Mouse (Mus musculus) monocyte, adult 59 days (primary cell): Measurements from ENCODE around the gene Pla1a. TPM values are rescaled to one million over a fixed set of nuclear protein-coding genes. Genes with fewer than 3 reads are reported as not detected.

Experiments
- total RNA-seq, 2 experiments: library from RNA; stranded (reverse); gene quantifications; one replicate each; pipeline ENCODE4 v1.2.4; 2023

The Pla1a gene
- under 1 TPM; 0.39 to 0.52 TPM for total RNA-seq

DNA sequence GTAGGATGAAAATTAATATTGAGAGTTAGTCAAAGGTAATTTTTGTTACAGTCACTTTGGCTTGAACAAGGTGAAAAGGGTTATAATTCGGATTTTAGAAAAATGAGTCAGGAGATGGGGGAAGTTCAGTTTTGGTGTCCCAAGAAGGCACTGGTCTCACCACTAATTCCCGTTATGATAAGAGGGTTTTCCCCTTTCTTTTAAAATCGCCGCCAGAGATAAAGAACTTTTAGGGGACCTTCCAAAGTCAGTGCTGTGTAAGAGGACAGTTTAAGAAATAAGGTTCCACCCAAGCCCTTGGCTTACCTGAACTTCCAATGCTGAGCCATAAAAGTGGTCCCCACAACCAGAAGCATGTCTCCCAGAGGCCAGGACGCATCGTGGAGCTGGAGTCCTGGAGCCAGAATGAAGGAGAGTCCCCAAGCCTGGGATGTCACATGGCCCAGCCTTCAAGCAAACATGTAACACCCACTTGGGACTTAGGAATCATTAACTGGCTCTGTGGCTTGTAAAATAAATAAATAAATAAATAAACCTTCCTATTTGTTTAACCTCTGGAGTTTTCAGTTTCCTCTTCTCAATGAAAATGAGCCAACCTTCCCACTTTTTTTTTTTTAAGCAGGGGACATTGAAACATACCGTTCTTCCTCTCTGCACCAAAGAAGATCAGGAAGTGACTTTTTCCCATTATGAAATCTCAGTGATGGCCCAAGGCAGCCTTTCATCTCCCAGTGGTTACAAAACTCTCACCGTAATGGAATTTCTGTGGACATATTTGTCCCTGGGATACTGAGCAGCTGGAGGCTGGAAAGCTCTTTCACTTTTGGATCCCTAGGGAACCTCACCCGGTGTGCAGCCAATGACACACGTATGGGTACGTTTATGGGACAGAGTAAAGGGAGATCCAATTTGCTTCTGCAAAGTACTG lies at the start of gene Pla1a:
Gene Pla1a (minus strand): TSS at position 648 of the 928 bp plus-strand sequence.

DNA sequence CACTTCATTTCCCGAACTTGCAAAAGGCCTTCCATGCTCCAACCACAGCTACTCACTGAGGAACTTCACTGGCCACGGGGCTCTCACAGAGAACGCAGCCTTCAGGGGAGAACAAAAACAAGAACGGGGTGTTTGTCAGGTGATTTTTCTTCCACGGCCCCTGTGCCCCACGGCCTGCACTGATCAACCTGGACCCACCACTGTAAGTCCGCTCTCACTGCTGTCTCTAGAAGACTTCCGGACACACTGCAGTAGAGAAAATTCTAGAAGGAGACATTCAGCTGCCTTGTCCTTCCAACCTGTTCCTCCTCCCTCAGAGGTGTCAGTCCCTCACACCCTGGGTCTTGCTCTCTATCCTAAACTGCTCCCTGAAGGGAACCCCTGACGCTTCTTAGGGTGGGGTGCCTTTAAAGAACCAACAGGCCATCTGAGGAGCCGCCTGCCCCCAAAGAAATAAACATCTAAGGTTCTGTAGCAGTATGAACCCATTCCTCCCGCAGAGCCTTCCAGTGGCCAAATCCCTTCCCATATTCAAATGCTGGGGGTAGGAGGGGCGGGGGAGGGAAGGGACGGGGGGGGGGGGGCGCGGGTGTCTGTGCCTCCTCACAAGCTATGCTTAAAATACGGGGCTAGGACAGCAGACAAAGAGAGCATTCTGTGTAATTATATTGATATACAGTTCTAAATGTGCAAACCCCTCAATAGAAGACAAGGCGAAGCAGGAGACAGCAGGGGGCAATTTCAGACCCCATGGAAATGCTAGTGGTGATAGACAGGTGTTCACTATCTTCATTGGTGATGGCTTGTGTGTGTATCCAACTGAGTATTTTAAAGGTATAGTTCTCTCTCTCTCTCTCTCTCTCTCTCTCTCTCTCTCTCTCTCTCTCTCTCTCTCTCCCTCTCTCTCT lies 22.8 kb upstream of the Pla1a start, which contains the start of gene Cd80:
Gene Cd80 (plus strand): TSS at position 51 of the 908 bp plus-strand sequence.

DNA sequence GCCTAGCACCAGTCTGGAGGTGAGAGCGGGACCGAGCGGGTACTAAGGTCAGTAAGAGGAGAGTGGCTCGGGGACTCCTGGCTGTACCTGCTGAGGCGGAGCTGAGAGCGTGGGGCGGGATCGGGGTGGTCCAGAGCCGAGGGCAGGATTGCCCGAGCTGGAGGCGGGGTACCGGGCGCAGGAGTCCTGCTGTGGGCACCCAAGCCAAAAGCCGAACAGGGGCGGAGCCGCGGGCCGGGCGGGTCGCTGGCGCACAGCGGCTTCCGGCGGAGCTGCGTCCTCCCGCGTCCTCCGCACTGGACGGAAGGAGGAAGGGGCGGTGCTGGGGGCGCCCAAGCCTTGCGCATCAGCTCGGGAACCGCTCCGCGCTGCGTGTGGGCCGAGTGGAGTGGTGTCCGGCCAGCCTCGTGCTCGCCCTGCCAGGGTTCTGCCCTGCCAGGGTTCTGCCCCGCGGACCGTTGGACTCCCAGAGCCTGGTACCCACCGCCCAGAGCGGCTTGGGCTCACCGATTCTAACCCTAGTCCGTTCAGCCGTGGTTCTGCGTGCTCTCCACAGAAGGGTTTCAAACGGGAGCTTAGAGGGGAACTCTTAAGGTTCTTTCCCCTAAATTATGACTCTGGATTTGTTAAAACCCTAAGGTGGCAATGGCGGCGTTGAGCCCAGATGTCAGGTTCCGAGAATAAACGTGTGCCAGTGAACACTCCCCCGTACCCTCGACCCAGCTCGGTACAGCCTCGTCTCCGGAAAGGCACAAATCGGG lies 19.7 kb upstream of the Pla1a start, which contains the start of gene Adprh:
Gene Adprh (minus strand): TSS at position 262 of the 761 bp plus-strand sequence.

DNA sequence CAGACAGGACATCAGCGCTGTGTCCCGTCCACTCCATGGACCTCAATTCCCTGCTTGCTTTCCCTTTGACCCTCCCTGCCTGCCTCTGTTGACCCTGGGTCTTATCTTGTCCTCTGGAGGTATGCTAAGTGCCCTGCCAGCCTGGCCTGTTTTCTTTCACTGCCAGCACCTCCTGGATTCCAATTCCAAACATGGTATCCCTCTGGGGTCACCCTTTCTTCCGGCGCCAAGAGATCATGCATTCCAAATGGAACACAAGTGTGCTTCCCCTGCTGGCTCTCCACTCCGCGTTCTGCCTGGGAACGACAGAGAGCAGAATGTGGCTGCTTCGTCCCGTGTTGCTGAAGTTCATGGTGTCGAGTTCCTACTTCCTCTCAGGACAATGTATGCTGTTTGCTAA lies 71.0 kb downstream of the Pla1a start, which contains the start of gene Popdc2:
Gene Popdc2 (plus strand): TSS at position 277 of the 400 bp plus-strand sequence.

DNA sequence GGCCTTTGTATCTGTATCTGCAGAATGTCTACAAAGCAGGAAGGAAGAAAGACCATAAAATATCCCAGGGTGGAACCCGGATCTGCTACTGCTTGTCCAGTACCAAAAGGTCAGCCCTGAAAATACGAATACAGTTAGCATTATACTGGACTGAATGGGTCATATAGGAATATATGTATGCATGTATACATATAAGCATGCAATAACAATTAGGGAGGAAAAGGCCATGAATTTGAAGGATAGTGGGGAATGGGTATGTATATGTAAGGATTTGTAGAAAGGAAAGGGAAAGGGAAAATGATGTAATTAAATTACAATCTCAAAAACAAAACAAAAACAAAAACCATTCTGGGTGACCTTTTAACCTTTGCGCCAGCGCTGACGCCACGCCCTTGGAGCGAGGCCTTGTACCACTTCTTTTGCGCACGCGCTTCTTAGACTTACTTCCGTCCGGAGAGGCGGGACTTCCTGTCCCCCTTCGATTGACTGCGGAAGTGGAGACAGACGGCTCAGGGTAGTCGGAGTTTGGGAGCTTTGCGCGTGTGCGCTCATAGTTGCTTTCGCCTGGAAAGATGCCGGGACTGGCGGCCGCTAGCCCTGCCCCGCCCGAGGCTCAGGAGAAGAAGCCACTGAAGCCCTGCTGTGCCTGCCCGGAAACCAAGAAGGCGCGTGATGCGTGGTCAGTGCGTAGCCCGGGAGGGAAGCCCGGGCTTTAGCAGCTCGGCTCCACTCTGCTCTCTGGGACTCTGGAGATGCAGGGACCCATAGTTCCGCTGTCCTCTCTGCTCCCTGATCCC lies 86.2 kb downstream of the Pla1a start, which contains the start of the genes Cox17 and Gm21987:
Gene Cox17 (plus strand): TSS at position 463 of the 797 bp plus-strand sequence.
Gene Gm21987 (plus strand): TSS at position 512 of the 797 bp plus-strand sequence.

Other genes with a start within 250 kb of the Pla1a start
- gene Nr1i2, start 138.3 kb downstream of the Pla1a start, total RNA-seq: not detected
- under 1 TPM in 1 of 2 experiments, not detected in 1; 0.21 TPM for gene Maats1, start 91.0 kb downstream of the Pla1a start, total RNA-seq
- 10 to 100 TPM; 57.9 to 79.1 TPM for gene Cox17, start 86.2 kb downstream of the Pla1a start, total RNA-seq
- not detected for gene Gm21987, start 86.1 kb downstream of the Pla1a start, total RNA-seq
- gene Popdc2, start 70.9 kb downstream of the Pla1a start, total RNA-seq: under 1 TPM; 0.55 to 0.63 TPM
- 10 to 100 TPM; 35.0 to 40.3 TPM for gene Adprh, start 19.6 kb upstream of the Pla1a start, total RNA-seq
- gene Cd80, start 22.4 kb upstream of the Pla1a start, total RNA-seq: 10 to 100 TPM; 26.4 to 27.6 TPM
- gene Timmdc1, start 89.5 kb upstream of the Pla1a start, total RNA-seq: 10 to 100 TPM; 12.8 to 15.5 TPM
- 10 to 100 TPM; 25.9 to 26.0 TPM for gene Poglut1, start 117.1 kb upstream of the Pla1a start, total RNA-seq
- 10 to 100 TPM; 49.3 to 59.9 TPM for gene Tmem39a, start 125.6 kb upstream of the Pla1a start, total RNA-seq